Mouse (Mus musculus) cerebellum, postnatal 14 days (tissue): Measurements from ENCODE around the gene Nr5a1.
A peak's percentile ranks its signal among the peaks of the same experiment; 100 is the strongest.

ENCODE experiments used
- DNase-seq, 2 experiments: peaks; one replicate each; pipeline ENCODE4 v3.0.0; 2021; ENCODE audit warnings: mixed read lengths in 2 of 2

The Nr5a1 gene

GRCm38 (mm10) chr2:38714324-38714723, at the start of gene Nr5a1:
Gene Nr5a1, minus strand, starts transcription at chr2:38714542.
- no peak for DNase-seq

GRCm38 (mm10) chr2:38739847-38740246, 25.5 kb upstream of the Nr5a1 start:
- DNase-seq, result no peak

GRCm38 (mm10) chr2:38739410-38739809, 25.1 kb upstream of the Nr5a1 start:
- DNase-seq, result peak; percentile 89 to 95

GRCm38 (mm10) chr2:38738601-38739301, 24.4 kb upstream of the Nr5a1 start:
- no peak for DNase-seq

GRCm38 (mm10) chr2:38735740-38736139, 21.4 kb upstream of the Nr5a1 start:
- DNase-seq, result no peak

GRCm38 (mm10) chr2:38734721-38735120, 20.4 kb upstream of the Nr5a1 start:
- DNase-seq, result no peak

GRCm38 (mm10) chr2:38730331-38730827, 16.0 kb upstream of the Nr5a1 start:
- no peak for DNase-seq

- no peak for DNase-seq
These were observed 11.1 kb upstream of the Nr5a1 start for GRCm38 (mm10) chr2:38725427-38725826.

GRCm38 (mm10) chr2:38723378-38723777, 9.0 kb upstream of the Nr5a1 start:
- peak; percentile 69 to 78 for DNase-seq

- DNase-seq, result no peak
These were observed 7.7 kb upstream of the Nr5a1 start for GRCm38 (mm10) chr2:38722076-38722475.

- no peak for DNase-seq
These were observed 6.3 kb upstream of the Nr5a1 start for GRCm38 (mm10) chr2:38720661-38721060.

- DNase-seq, result no peak
These were observed 5.0 kb upstream of the Nr5a1 start for GRCm38 (mm10) chr2:38719354-38719753.

- DNase-seq, result no peak
These were observed 4.3 kb upstream of the Nr5a1 start for GRCm38 (mm10) chr2:38718676-38719075.

GRCm38 (mm10) chr2:38717436-38717835, 3.1 kb upstream of the Nr5a1 start:
- no peak for DNase-seq

- no peak for DNase-seq
These were observed 746 bp downstream of the Nr5a1 start for GRCm38 (mm10) chr2:38713596-38713995.

GRCm38 (mm10) chr2:38712769-38713125, 1.6 kb downstream of the Nr5a1 start:
- DNase-seq, result no peak

- no peak for DNase-seq
These were observed 2.1 kb downstream of the Nr5a1 start for GRCm38 (mm10) chr2:38712076-38712768.

GRCm38 (mm10) chr2:38711421-38711861, 2.9 kb downstream of the Nr5a1 start:
- peak in 1 of 2 experiments; percentile 24 for DNase-seq

GRCm38 (mm10) chr2:38710304-38711241, 3.8 kb downstream of the Nr5a1 start:
- peak; percentile 43 to 54 for DNase-seq

- no peak for DNase-seq
These were observed 5.2 kb downstream of the Nr5a1 start for GRCm38 (mm10) chr2:38708907-38709688.

GRCm38 (mm10) chr2:38706661-38707060, 7.7 kb downstream of the Nr5a1 start:
- DNase-seq, result no peak

GRCm38 (mm10) chr2:38705036-38705435, 9.3 kb downstream of the Nr5a1 start:
- DNase-seq, result no peak
